In genomic region chr1:33334061-33334460, GRCm38 (mm10) we compare ENCODE assay signal across 11 mouse cellular contexts.
DNase-seq lines count a peak whose midpoint lies in the region; ATAC-seq and TF ChIP-seq lines count a peak whose summit lies in the region.
"Had no signal": no experiment of that assay in that cellular context is flagged by ENCODE, and none has a peak within 500 bp of the region (broad histone marks: within the 10 kb centered on the region; RNA-seq: fewer than 3 reads in every experiment).

No protein-coding gene starts in this region.

- H3K27me3 ChIP-seq in liver, adult 2 months (ENCODE audit: control insufficient read depth, insufficient read depth, low read length), result no peaks in the 10 kb centered on the region
- H3K27me3 ChIP-seq in liver, embryonic 11.5 days (replicated peaks; ENCODE audit: control insufficient read depth, insufficient read depth, low read length), result no peaks in the 10 kb centered on the region
- no peaks in the 10 kb centered on the region for H3K27me3 ChIP-seq in hindbrain, embryonic 16.5 days (replicated peaks; ENCODE audit: control insufficient read depth, insufficient read depth, low read length)
- H3K27me3 ChIP-seq: midbrain, embryonic 12.5 days had no signal

- no peak for TF ChIP-seq CTCF in liver, adult 2 months (IDR thresholded peaks at IDR 0.05; ENCODE audit: low read depth, low read length)

- no peak overlapping the region for H3K9ac ChIP-seq in liver, adult 2 months (ENCODE audit: low read depth, low read length)
- H3K9ac ChIP-seq in liver, embryonic 11.5 days (ENCODE audit: low read depth, low read length), result no peak overlapping the region
- no peak overlapping the region for H3K9ac ChIP-seq in hindbrain, embryonic 16.5 days (ENCODE audit: low read depth, low read length)
- H3K9ac ChIP-seq: midbrain, embryonic 12.5 days had no signal

- H3K36me3 ChIP-seq in liver, adult 2 months (ENCODE audit: control insufficient read depth, insufficient read depth, low read length), result no peaks in the 10 kb centered on the region
- H3K36me3 ChIP-seq in liver, embryonic 11.5 days (ENCODE audit: control insufficient read depth, insufficient read depth, low read length), result no peaks in the 10 kb centered on the region
- no peaks in the 10 kb centered on the region for H3K36me3 ChIP-seq in hindbrain, embryonic 16.5 days (ENCODE audit: control insufficient read depth, insufficient read depth, low read length)
- H3K36me3 ChIP-seq: limb, embryonic 10.5 days; midbrain, embryonic 12.5 days had no signal

- H3K79me2 ChIP-seq in liver, adult 2 months (ENCODE audit: control insufficient read depth, insufficient read depth, low read length), result no peaks in the 10 kb centered on the region

- no peaks in the 10 kb centered on the region for H3K9me3 ChIP-seq in liver, embryonic 11.5 days (ENCODE audit: control insufficient read depth, low read length)
- H3K9me3 ChIP-seq in hindbrain, embryonic 16.5 days (ENCODE audit: control insufficient read depth, low read length), result no peaks in the 10 kb centered on the region
- H3K9me3 ChIP-seq: limb, embryonic 10.5 days; midbrain, embryonic 12.5 days had no signal

- TF ChIP-seq POLR2A in liver, adult 2 months (IDR thresholded peaks at IDR 0.05; ENCODE audit: extremely low read depth, insufficient read depth, low read length), result no peak

- no peak overlapping the region for H3K27ac ChIP-seq in liver, adult 2 months (replicated peaks; ENCODE audit: insufficient read depth, low read depth, low read length)
- H3K27ac ChIP-seq in liver, embryonic 11.5 days (ENCODE audit: low read depth, low read length), result no peak overlapping the region
- H3K27ac ChIP-seq in hindbrain, embryonic 16.5 days (ENCODE audit: low read depth, low read length), result no peak overlapping the region
- H3K27ac ChIP-seq: limb, embryonic 10.5 days; midbrain, embryonic 12.5 days had no signal

- no peak overlapping the region for H3K4me3 ChIP-seq in liver, adult 2 months (ENCODE audit: insufficient read depth, low read depth, low read length)
- no peak overlapping the region for H3K4me3 ChIP-seq in liver, embryonic 11.5 days (ENCODE audit: low read depth, low read length)
- no peak overlapping the region for H3K4me3 ChIP-seq in hindbrain, embryonic 16.5 days (ENCODE audit: low read length)
- H3K4me3 ChIP-seq: limb, embryonic 10.5 days; midbrain, embryonic 12.5 days had no signal

- no peak for ATAC-seq in cerebellum, adult (ENCODE audit: insufficient number of reproducible peaks, low FRiP score, low TSS enrichment)
- ATAC-seq in liver, embryonic 11.5 days (replicated peaks; ENCODE audit: low FRiP score), result no peak
- ATAC-seq in hindbrain, embryonic 16.5 days, result peak; percentile 60
- ATAC-seq in erythroblast, adult 5-6 weeks (replicated peaks; ENCODE audit: low FRiP score, poor library complexity, severe bottlenecking), result no peak
- ATAC-seq in inflammation-experienced regulatory T-cells, adult 6 months, result no peak

- no peaks in the 10 kb centered on the region for H3K4me1 ChIP-seq in liver, adult 2 months (ENCODE audit: control insufficient read depth, insufficient read depth, low read length)
- no peaks in the 10 kb centered on the region for H3K4me1 ChIP-seq in liver, embryonic 11.5 days (replicated peaks; ENCODE audit: control insufficient read depth, insufficient read depth, low read length)
- no peaks in the 10 kb centered on the region for H3K4me1 ChIP-seq in hindbrain, embryonic 16.5 days (ENCODE audit: control insufficient read depth, insufficient read depth, low read depth, low read length)
- H3K4me1 ChIP-seq: limb, embryonic 10.5 days; midbrain, embryonic 12.5 days had no signal

- no peak overlapping the region for H3K4me2 ChIP-seq in liver, embryonic 11.5 days
- H3K4me2 ChIP-seq in hindbrain, embryonic 16.5 days (ENCODE audit: low read length), result no peak overlapping the region
- H3K4me2 ChIP-seq: midbrain, embryonic 12.5 days had no signal

- DNase-seq in cerebellum, adult 11 months, result peak; percentile 8
- DNase-seq in liver, adult 2 months (ENCODE audit: extremely low read depth, low read depth, low spot score), result peak; percentile 13
- DNase-seq in liver, embryonic 11.5 days (ENCODE audit: low spot score), result no peak
- DNase-seq in cerebellum, postnatal 14 days, result peak; percentile 75 to 83
- DNase-seq: right cerebral cortex, postnatal 4 days had no signal

- WGBS in liver, adult 2 months, result 64% methylated on average over 3 of the region's 3 CpGs
- WGBS in liver, embryonic 11.5 days, result 74% methylated on average over 3 of the region's 3 CpGs
- 74% methylated on average over 3 of the region's 3 CpGs for WGBS in hindbrain, embryonic 16.5 days
